Mouse (Mus musculus): ENCODE measurements around the gene Mybpc1. TPM values are rescaled to one million over a fixed set of nuclear protein-coding genes. Genes with fewer than 3 reads are reported as not detected.
"Not testable (repeated sequence)": the region's sequence is repeated elsewhere in the genome, so short reads cannot be mapped to it uniquely, and the experiment has no call there.

Mybpc1 gene
- polyA plus RNA-seq, 1 experiment, result 1.5 TPM

- Histone ChIP-seq H3K27ac (ENCODE audit: control insufficient read depth, insufficient read depth, low read depth, low read length, poor library complexity) (no peak overlapping the region), H3K4me3 (replicated peaks; ENCODE audit: control insufficient read depth, low read depth, low read length) (no peak overlapping the region), H3K4me1 (ENCODE audit: control insufficient read depth, insufficient read depth, low read length) (no peaks in the 10 kb centered on the region; the same call in 1 of the 2 replicates)
- 78% methylated on average over 10 of the region's 10 CpGs for WGBS
- TF ChIP-seq CTCF (IDR thresholded peaks at IDR 0.05; ENCODE audit: control insufficient read depth, insufficient read depth, low read length) (no peak), POLR2A (IDR thresholded peaks at IDR 0.05; ENCODE audit: borderline replicate concordance, control insufficient read depth, low read depth, low read length) (no peak)
These were observed 103.6 kb downstream of the Mybpc1 start for GRCm38 (mm10) chr10:88501370-88501769.

- TF ChIP-seq CTCF (IDR thresholded peaks at IDR 0.05; ENCODE audit: control insufficient read depth, insufficient read depth, low read length), result no peak
- no peak for TF ChIP-seq POLR2A (IDR thresholded peaks at IDR 0.05; ENCODE audit: borderline replicate concordance, control insufficient read depth, low read depth, low read length)
- 89% methylated on average over 5 of the region's 5 CpGs for WGBS
These were observed 105.0 kb downstream of the Mybpc1 start for GRCm38 (mm10) chr10:88499993-88500392.

GRCm38 (mm10) chr10:88496864-88497564 is 107.9 kb downstream of the Mybpc1 start:
- Histone ChIP-seq H3K27ac (ENCODE audit: control insufficient read depth, insufficient read depth, low read depth, low read length, poor library complexity) (no peak overlapping the region), H3K4me3 (replicated peaks; ENCODE audit: control insufficient read depth, low read depth, low read length) (no peak overlapping the region), H3K4me1 (ENCODE audit: control insufficient read depth, insufficient read depth, low read length) (no peaks in the 10 kb centered on the region)
- 92% methylated on average over 11 of the region's 11 CpGs for WGBS
- TF ChIP-seq POLR2A (IDR thresholded peaks at IDR 0.05; ENCODE audit: borderline replicate concordance, control insufficient read depth, low read depth, low read length), result no peak
- TF ChIP-seq CTCF (IDR thresholded peaks at IDR 0.05; ENCODE audit: control insufficient read depth, insufficient read depth, low read length), result no peak

More at GRCm38 (mm10) chr10:88499993-88500392, 105.0 kb downstream of the Mybpc1 start:
- Histone ChIP-seq H3K4me1 (ENCODE audit: control insufficient read depth, insufficient read depth, low read length) (no peaks in the 10 kb centered on the region; the same call in 1 of the 2 replicates), H3K27ac (ENCODE audit: control insufficient read depth, insufficient read depth, low read depth, low read length, poor library complexity) (no peak overlapping the region), H3K4me3 (replicated peaks; ENCODE audit: control insufficient read depth, low read depth, low read length) (no peak overlapping the region)

- 36% methylated on average over 4 of the region's 4 CpGs for WGBS
- H3K4me3 ChIP-seq (replicated peaks; ENCODE audit: control insufficient read depth, low read depth, low read length), result no peak overlapping the region
These were observed 109.9 kb downstream of the Mybpc1 start for GRCm38 (mm10) chr10:88494959-88495587.

GRCm38 (mm10) chr10:88492658-88493057 is 112.3 kb downstream of the Mybpc1 start:
- H3K27ac ChIP-seq (ENCODE audit: control insufficient read depth, insufficient read depth, low read depth, low read length, poor library complexity), result no peak overlapping the region
- H3K4me3 ChIP-seq (replicated peaks; ENCODE audit: control insufficient read depth, low read depth, low read length), result no peak overlapping the region
- no peak for TF ChIP-seq POLR2A (IDR thresholded peaks at IDR 0.05; ENCODE audit: borderline replicate concordance, control insufficient read depth, low read depth, low read length)
- TF ChIP-seq CTCF (IDR thresholded peaks at IDR 0.05; ENCODE audit: control insufficient read depth, insufficient read depth, low read length), result no peak
- 52% methylated on average over 8 of the region's 8 CpGs for WGBS
- no peaks in the 10 kb centered on the region for H3K4me1 ChIP-seq (ENCODE audit: control insufficient read depth, insufficient read depth, low read length)

More at GRCm38 (mm10) chr10:88494959-88495587, 109.9 kb downstream of the Mybpc1 start:
- no peak overlapping the region for H3K27ac ChIP-seq (ENCODE audit: control insufficient read depth, insufficient read depth, low read depth, low read length, poor library complexity)
- H3K4me1 ChIP-seq (ENCODE audit: control insufficient read depth, insufficient read depth, low read length), result no peaks in the 10 kb centered on the region
- no peak for TF ChIP-seq POLR2A (IDR thresholded peaks at IDR 0.05; ENCODE audit: borderline replicate concordance, control insufficient read depth, low read depth, low read length)
- no peak for TF ChIP-seq CTCF (IDR thresholded peaks at IDR 0.05; ENCODE audit: control insufficient read depth, insufficient read depth, low read length)

GRCm38 (mm10) chr10:88491632-88492031 is 113.3 kb downstream of the Mybpc1 start:
- Histone ChIP-seq H3K4me3 (replicated peaks; ENCODE audit: control insufficient read depth, low read depth, low read length) (no peak overlapping the region), H3K4me1 (ENCODE audit: control insufficient read depth, insufficient read depth, low read length) (no peaks in the 10 kb centered on the region), H3K27ac (ENCODE audit: control insufficient read depth, insufficient read depth, low read depth, low read length, poor library complexity) (no peak overlapping the region)
- no peak for TF ChIP-seq CTCF (IDR thresholded peaks at IDR 0.05; ENCODE audit: control insufficient read depth, insufficient read depth, low read length)
- TF ChIP-seq POLR2A (IDR thresholded peaks at IDR 0.05; ENCODE audit: borderline replicate concordance, control insufficient read depth, low read depth, low read length), result no peak
- WGBS, result 46% methylated on average over 7 of the region's 7 CpGs

GRCm38 (mm10) chr10:88488629-88489028 is 116.3 kb downstream of the Mybpc1 start:
- WGBS, result 88% methylated on average over 5 of the region's 5 CpGs
- no peak for TF ChIP-seq POLR2A (IDR thresholded peaks at IDR 0.05; ENCODE audit: borderline replicate concordance, control insufficient read depth, low read depth, low read length)
- TF ChIP-seq CTCF (IDR thresholded peaks at IDR 0.05; ENCODE audit: control insufficient read depth, insufficient read depth, low read length), result no peak
- Histone ChIP-seq H3K4me1 (ENCODE audit: control insufficient read depth, insufficient read depth, low read length) (no peaks in the 10 kb centered on the region), H3K27ac (ENCODE audit: control insufficient read depth, insufficient read depth, low read depth, low read length, poor library complexity) (no peak overlapping the region), H3K4me3 (replicated peaks; ENCODE audit: control insufficient read depth, low read depth, low read length) (no peak overlapping the region)

GRCm38 (mm10) chr10:88482866-88483265 is 122.1 kb downstream of the Mybpc1 start:
- H3K4me3 ChIP-seq (replicated peaks; ENCODE audit: control insufficient read depth, low read depth, low read length); H3K4me1 ChIP-seq (ENCODE audit: control insufficient read depth, insufficient read depth, low read length); H3K27ac ChIP-seq (ENCODE audit: control insufficient read depth, insufficient read depth, low read depth, low read length, poor library complexity): not testable (repeated sequence)
- WGBS, result 81% methylated on average over 10 of the region's 10 CpGs

Other genes starting within 250 kb of the Mybpc1 start
- 4.0 and 8.4 TPM in 2 replicates for gene Dram1, start 226.1 kb downstream of the Mybpc1 start, polyA plus RNA-seq (2011; ENCODE audit: insufficient read depth, insufficient read length, low replicate concordance, missing spikeins)
- 6.1 and 12.9 TPM in 2 replicates for gene Gnptab, start 226.0 kb downstream of the Mybpc1 start, polyA plus RNA-seq (2011; ENCODE audit: insufficient read depth, insufficient read length, low replicate concordance, missing spikeins)
- not detected in 2 replicates for gene Sycp3, start 145.6 kb downstream of the Mybpc1 start, polyA plus RNA-seq (2011; ENCODE audit: insufficient read depth, insufficient read length, low replicate concordance, missing spikeins)
- 11.2 and 21.9 TPM in 2 replicates for gene Chpt1, start 101.1 kb downstream of the Mybpc1 start, polyA plus RNA-seq (2011; ENCODE audit: insufficient read depth, insufficient read length, low replicate concordance, missing spikeins)
- gene Spic, start 79.9 kb upstream of the Mybpc1 start, polyA plus RNA-seq (2011; ENCODE audit: insufficient read depth, insufficient read length, low replicate concordance, missing spikeins), result 21.7 and 35.9 TPM in 2 replicates
- gene Arl1, start 125.7 kb upstream of the Mybpc1 start, polyA plus RNA-seq (2011; ENCODE audit: insufficient read depth, insufficient read length, low replicate concordance, missing spikeins), result 6.1 and 20.2 TPM in 2 replicates
- gene Utp20, start 221.7 kb upstream of the Mybpc1 start, polyA plus RNA-seq (2011; ENCODE audit: insufficient read depth, insufficient read length, low replicate concordance, missing spikeins), result 5.0 and 18.0 TPM in 2 replicates

Data from bone marrow, adult 2 months (tissue).